Mouse (Mus musculus) Patski (cell line): ENCODE data around the gene 1700010B08Rik. TPM values are rescaled to one million over a fixed set of nuclear protein-coding genes. Genes with fewer than 3 reads are reported as not detected.
"Not testable (repeated sequence)": the region's sequence is repeated elsewhere in the genome, so short reads cannot be mapped to it uniquely, and the experiment has no call there.

Experiments
- ATAC-seq: fragments of 100-300 bp; one replicate; pipeline ENCODE4 v1.8.0; 2021
- CTCF ChIA-PET: fragments of 350-600 bp; sonication (Branson Sonifier 250); formaldehyde crosslinking; loops from one replicate; lab custom pipeline; 2022; ENCODE audit warnings: inconsistent platforms; lab: Charles Lee
- POLR2A ChIA-PET: fragments of 350-600 bp; sonication (Branson Sonifier 250); formaldehyde crosslinking; loops from one replicate; lab custom pipeline; 2022; ENCODE audit warnings: antibody characterized with exemption, inconsistent platforms; lab: Charles Lee
- DNase-seq: peaks from one replicate; pipeline ENCODE4 v3.0.0-alpha.2; 2011; ENCODE audit warnings: low read depth, low spot score
- H3K27me3 ChIP-seq: fragments of 371-371 bp; one replicate; pipeline ENCODE4 v1.5.1; 2021
- CTCF ChIP-seq: fragments of 100-300 bp; IDR thresholded peaks from one replicate; pipeline ENCODE4 v1.5.1; 2021
- in situ Hi-C: fragments of 300-500 bp; cut with MboI; formaldehyde crosslinking; loops from 3 replicates; pipeline ENCODE4 v1.11.1; 2018; ENCODE audit warnings: low pct_unique_long_range_greater_than_20kb, mixed read lengths
- polyA plus RNA-seq: library from polyadenylated mRNA; unstranded; gene quantifications from one replicate; pipeline ENCODE4 v1.2.3, GENCODE M21; 2021

1700010B08Rik gene
- polyA plus RNA-seq, 1 experiment from 2014 or later = not detected

DNA sequence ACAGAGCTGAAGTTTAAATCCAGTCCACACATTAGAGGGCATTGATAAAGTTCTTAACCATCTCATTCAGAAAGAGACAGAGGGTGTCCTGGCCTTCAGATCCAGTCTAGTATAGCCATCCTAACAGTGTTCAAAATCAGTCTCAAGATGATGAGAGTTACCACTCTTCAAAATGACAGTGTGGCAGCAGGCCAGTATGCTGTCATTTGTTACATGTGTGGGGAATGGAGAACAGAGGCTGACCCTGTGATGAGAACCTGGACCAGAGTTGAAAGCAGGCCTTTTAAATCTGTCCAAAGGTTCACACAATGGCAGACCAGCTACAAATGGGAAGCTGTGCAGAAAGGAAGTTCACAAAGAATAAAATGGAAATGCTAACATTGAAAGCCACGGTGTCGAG is 26.5 kb upstream of the 1700010B08Rik start:
- DNase-seq (no peak), ATAC-seq (no peak)
- ChIA-PET CTCF (no interaction called here), POLR2A (no interaction called here)
- TF ChIP-seq CTCF = no peak
- no peaks in the 10 kb centered on the region for H3K27me3 ChIP-seq
- in situ Hi-C loops = no loop called here

DNA sequence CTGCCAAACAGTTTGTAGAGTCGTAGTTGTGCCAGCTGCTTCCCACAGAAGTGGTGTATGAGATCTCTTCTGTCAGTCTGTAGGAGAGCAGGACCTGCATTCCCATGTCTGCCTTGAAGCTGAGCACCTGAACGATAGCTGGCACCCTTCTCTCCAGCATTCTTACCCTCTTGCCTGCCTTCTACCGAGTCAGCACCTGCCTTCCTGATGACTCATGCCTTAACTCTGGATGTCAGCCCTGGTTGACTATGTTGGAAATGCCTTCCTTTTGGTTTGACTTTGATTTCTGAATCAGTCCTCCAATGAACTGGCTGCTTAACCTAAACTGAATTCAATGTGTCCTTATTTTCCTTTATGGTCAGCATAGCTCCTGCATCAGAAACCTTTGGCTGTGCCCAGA is 20.4 kb upstream of the 1700010B08Rik start:
- DNase-seq = no peak
- CTCF ChIA-PET = no interaction called here
- POLR2A ChIA-PET = no interaction called here
- ATAC-seq = peak; percentile 65
- H3K27me3 ChIP-seq = no peaks in the 10 kb centered on the region
- in situ Hi-C loops = no loop called here
- TF ChIP-seq CTCF = no peak

DNA sequence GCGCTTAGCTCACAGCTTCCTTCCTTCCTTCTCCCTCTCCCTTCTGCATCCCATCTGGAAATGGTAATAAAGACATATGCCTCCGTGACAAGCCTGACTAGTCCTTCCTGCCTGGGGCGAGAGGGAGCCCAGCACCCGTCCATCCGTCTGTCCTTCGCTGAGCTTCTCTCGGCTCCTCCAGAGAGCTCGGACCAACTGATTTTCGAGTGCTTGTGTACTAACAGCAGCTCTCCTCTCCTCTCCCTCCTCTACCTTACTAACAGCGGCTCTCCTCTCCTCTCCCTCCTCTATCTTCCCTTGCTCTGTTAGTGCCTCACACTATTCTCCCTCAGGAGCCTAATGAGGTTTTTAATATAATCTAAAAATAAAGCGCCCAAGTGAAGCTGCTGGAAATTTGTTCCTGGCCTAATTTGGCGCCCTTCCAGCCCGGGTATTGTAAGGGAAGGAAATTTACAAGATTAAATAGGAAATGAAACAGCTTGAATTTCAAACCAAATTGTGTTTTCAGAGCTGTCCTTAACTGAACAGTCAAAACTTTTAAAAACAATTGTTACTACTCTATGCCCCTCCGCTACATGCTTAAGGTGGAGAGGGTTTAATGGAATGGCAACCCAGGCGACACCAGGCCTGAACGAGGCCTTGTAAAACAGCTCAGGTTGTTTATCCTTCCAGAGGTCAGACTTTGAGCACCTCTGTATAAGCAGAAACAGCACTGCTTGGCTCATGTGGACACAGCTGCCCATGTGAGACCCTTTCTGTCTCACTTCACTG is 16.9 kb upstream of the 1700010B08Rik start:
- H3K27me3 ChIP-seq = no peaks in the 10 kb centered on the region
- CTCF ChIA-PET = interaction anchor here (3.0 kb wide), 1 partner anchor 15 kb away, joined by 9 read pairs; no protein-coding TSS in a partner anchor
- POLR2A ChIA-PET = no interaction called here
- no peak for TF ChIP-seq CTCF
- in situ Hi-C loops = no loop called here
- ATAC-seq (no peak), DNase-seq (no peak)

DNA sequence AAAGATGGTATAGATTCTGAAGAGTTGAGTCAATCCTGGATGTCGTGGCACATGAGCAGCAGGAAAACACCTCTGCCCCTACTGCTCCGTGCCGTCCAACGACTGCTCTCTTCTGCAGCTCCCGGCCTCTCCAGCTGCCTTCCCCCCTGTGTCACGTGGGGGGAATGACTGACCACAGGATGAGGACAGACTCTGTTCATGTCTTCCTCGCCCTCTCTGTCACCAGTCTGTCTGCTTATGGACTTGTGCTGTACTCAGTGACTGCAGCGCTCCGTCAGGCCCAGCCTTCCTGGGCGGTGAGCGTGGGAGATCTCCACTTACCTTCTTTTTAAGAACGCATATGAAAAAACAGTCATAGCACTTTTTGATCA is 16.4 kb upstream of the 1700010B08Rik start:
- ATAC-seq (no peak), DNase-seq (no peak)
- no peaks in the 10 kb centered on the region for H3K27me3 ChIP-seq
- POLR2A ChIA-PET = no interaction called here
- in situ Hi-C loops = no loop called here
- CTCF ChIA-PET = interaction anchor here (3.0 kb wide), 1 partner anchor 15 kb away, joined by 9 read pairs; no protein-coding TSS in a partner anchor
- TF ChIP-seq CTCF = no peak

DNA sequence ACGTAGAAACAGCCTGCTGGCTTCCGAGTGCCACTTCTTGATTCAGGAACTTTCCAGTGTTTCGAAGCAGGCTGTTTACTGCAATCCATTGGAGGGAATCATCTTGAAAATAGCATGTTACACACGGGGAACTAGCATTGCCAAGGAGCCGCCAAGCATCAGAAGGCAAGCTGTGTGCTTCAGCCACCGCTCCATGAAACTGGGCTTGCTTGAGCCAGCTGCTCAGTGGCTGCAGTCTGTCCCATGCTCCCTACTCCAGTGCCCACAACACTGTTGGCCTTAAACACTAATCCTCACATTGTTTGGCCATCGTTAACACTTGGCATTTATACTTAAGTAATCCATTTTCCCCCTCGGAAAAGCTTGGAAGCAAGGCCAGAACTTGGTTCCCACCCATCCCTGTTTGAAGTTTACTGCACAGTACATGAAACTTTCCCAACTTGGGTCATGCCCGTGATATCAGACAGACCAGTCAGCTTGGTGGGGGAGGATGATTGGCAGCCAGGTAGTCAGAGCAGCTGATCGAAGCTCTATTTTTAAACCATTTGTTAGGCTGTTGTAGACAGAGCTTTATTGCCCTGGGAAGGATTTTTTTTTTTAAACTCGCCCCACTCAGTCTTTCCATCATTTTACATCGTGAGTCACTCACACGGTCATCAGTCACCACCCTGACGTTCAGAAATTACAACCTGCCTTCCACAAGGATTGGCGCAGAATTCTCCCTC is 13.2 kb upstream of the 1700010B08Rik start:
- CTCF ChIA-PET = interaction anchor here (1.0 kb wide), 1 partner anchor 19 kb away, joined by 3 read pairs; no protein-coding TSS in a partner anchor
- DNase-seq = no peak
- in situ Hi-C loops = no loop called here
- ATAC-seq = no peak
- no peak for TF ChIP-seq CTCF
- H3K27me3 ChIP-seq = no peaks in the 10 kb centered on the region
- POLR2A ChIA-PET = no interaction called here

DNA sequence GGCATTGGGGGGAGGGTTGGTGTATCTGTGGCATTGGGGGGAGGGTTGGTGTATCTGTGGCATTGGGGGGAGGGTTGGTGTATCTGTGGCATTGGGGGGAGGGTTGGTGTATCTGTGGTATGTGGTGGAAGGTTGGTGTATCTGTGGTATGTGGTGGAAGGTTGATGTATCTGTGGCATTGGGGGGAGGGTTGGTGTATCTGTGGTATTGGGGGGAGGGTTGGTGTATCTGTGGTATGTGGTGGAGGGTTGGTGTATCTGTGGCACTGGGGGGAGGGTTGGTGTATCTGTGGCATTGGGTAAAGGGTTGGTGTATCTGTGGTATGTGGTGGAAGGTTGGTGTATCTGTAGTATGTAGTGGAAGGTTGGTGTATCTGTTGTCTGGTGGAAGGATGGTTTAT is 11.6 kb upstream of the 1700010B08Rik start:
- DNase-seq, POLR2A ChIA-PET, CTCF ChIA-PET, in situ Hi-C loops, H3K27me3 ChIP-seq: not testable (repeated sequence)
- peak; percentile 19 for ATAC-seq

DNA sequence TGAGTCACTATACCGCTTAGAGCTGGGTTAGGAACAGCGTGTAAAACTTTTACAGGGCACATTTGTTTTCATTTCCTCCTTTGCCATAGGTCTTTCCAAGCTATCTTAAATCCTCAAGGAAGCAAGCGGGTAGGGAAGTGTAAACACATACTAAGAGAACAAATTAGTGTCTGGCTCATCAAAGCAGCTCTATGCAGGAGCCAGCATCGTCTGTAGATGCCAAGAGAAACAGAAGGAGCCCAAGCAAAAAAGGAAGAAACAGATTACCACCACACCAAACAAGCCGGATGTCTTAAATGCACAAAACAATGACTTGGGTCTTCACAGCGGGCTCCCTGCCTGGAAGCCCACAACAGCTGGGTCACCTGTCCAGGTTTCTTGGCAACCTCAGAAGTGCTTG is 9.0 kb upstream of the 1700010B08Rik start:
- DNase-seq = no peak
- CTCF ChIA-PET = interaction anchor here (1.2 kb wide), 1 partner anchor 15 kb away, joined by 3 read pairs; no protein-coding TSS in a partner anchor
- no peak for TF ChIP-seq CTCF
- no peaks in the 10 kb centered on the region for H3K27me3 ChIP-seq
- no peak for ATAC-seq
- in situ Hi-C loops = no loop called here
- POLR2A ChIA-PET = no interaction called here

DNA sequence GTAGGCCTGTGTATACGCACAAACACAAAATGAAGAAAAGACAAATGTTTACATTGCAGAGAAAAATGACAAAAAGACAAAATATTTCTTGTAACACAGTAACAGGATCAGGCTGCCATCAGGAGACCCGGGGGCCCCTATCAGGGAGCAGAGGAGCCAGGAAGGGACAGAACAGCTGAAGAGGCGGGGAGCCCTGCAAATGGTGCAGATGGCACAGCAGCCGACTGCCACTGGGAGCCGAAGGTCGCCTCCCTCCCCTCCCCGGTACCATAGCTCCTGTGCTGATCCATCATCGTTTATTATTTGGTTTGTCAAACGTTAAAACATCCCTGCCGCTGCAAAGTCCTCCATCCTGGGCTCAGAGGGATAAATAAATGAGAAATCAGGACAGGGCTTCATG is 6.6 kb upstream of the 1700010B08Rik start:
- no peaks in the 10 kb centered on the region for H3K27me3 ChIP-seq
- ChIA-PET CTCF (no interaction called here), POLR2A (no interaction called here)
- in situ Hi-C loops = no loop called here
- DNase-seq = no peak
- ATAC-seq = no peak
- TF ChIP-seq CTCF = no peak

DNA sequence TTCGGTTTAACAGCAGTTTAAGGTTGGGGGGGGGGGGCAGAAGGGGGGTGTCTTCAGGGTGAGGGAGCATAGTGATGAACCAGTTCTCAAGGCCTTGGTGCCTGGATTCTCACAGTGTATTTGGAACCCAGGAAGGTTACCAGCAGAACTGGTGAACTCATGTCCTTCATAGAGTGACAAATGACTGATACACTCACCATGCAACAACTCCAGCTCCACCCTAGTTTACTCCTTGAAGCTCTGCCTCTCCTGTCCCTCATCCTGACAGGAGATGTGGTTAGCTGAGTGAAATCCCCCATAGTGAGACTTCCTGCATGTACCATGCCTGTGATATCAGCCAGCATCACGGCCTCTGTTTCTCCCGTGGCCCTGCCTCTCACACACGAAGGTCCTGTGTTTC is 6.0 kb upstream of the 1700010B08Rik start:
- ATAC-seq (no peak), DNase-seq (no peak)
- POLR2A ChIA-PET = no interaction called here
- no peak for TF ChIP-seq CTCF
- in situ Hi-C loops = no loop called here
- H3K27me3 ChIP-seq = no peaks in the 10 kb centered on the region
- CTCF ChIA-PET = no interaction called here

DNA sequence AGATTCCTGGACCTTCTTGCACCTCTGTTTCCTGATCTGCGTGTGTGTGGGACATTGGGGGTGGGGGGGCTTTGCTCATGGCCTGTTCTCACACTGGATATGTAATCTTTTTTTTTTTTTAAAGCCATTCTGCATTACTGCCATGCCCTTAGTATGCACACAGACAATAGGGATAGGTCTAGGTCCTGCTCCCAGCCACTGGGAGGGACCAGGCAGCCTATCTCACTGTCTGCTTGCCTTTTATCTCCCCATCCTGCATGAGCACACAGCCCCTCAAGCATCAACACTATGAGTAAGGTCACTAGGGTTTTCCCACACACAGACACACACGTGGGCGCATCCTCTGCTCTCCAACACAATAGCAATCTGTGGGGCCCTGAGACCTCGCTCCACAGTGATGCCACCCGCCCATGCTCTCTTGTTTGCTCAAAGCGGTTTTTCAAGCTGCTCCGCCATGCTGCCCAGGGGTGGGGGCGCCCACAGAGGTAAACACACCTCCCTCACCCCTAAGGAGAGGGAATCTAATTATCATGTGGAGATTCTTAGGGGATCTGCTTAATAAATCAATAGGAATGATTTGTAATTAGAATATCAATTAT is 4.5 kb upstream of the 1700010B08Rik start:
- CTCF ChIA-PET = no interaction called here
- POLR2A ChIA-PET = no interaction called here
- no peaks in the 10 kb centered on the region for H3K27me3 ChIP-seq
- in situ Hi-C loops = no loop called here
- no peak for ATAC-seq
- no peak for TF ChIP-seq CTCF
- DNase-seq = no peak

DNA sequence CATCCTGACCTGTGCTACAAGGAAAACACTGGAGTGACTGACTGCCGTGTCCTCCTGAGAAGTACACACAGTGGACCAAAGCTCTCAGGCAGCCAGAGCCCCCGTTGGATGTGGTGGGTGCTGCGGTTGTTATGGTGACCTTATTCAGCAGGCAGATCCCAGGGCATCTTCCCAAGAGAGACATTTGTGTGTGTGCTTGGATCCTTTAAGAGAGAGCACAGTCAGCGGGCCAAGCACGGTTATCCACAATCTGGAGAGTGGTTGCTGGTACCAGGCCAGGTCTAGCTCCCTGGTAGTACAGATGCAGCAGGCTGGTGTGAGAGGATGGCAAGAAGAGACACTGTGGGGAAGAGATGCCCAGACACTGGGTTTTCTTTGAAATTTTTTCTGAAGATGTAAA is 2.2 kb upstream of the 1700010B08Rik start:
- no peak for TF ChIP-seq CTCF
- ATAC-seq (no peak), DNase-seq (no peak)
- in situ Hi-C loops = no loop called here
- CTCF ChIA-PET = no interaction called here
- POLR2A ChIA-PET = no interaction called here
- H3K27me3 ChIP-seq = no peaks in the 10 kb centered on the region
